Mouse (Mus musculus): ENCODE data around the gene Zcchc2. TPM values are rescaled to one million over a fixed set of nuclear protein-coding genes. Genes with fewer than 3 reads are reported as not detected.

Zcchc2 gene
- polyA plus RNA-seq, 1 experiment from 2014 or later: 1.0 TPM

DNA sequence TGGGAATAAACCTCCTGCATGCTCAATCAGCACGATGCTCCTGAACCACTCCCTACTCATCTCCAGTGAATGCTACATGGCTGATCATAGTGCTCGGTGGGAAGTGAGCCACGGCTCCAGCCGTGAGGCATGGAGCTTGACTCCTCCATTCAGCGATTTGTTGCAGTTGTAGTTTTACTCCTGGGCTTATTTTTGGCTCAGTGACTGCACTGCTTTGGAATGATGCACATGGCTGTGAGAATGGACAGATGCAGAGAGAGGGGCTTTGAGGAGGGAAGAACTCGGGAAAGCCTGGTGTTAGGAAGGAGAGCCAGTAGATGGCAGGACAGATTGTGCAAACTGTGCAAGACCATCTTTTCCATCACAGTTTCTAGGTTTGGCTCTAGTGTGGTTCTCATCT, 49.1 kb downstream of the Zcchc2 start:
- no peak overlapping the region for H3K27ac ChIP-seq (replicated peaks)
- H3K4me2 ChIP-seq: no peak overlapping the region
- H3K36me3 ChIP-seq (replicated peaks): 0 out of 2 replicates have a peak, but pooled peaks cover 1% of the 10 kb centered on the region
- 76% methylated on average over 6 of the region's 6 CpGs for WGBS (ENCODE audit: insufficient replicate concordance)
- H3K27me3 ChIP-seq: no peaks in the 10 kb centered on the region
- H3K9ac ChIP-seq: no peak overlapping the region
- H3K9me3 ChIP-seq (replicated peaks): no peaks in the 10 kb centered on the region
- no peak overlapping the region for H3K4me3 ChIP-seq (replicated peaks)
- no peak for ATAC-seq (ENCODE audit: insufficient read depth)
- H3K4me1 ChIP-seq (replicated peaks): no peaks in the 10 kb centered on the region

DNA sequence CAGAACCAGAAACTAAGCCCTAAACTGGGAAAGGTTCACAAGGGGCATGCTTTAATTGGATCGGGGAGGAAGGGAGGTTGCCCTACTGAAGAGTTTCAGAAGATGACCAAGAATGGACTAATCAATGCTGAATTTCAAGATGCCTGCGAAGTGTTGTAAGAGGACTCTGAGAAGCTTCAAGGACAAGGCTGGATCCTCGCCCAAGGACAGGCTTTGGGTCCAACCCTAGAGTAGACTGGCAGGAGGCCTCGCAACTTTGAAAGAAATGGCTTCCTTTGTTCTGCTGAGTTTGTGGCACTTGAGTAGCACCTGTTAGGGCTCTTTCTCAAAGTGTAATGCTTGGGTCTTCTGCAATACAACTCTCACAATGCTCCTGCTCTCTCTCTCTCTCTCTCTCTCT, 50.1 kb downstream of the Zcchc2 start:
- no peak overlapping the region for H3K4me3 ChIP-seq (replicated peaks)
- 77% methylated on average over 4 of the region's 4 CpGs for WGBS (ENCODE audit: insufficient replicate concordance)
- no peaks in the 10 kb centered on the region for H3K27me3 ChIP-seq
- no peaks in the 10 kb centered on the region for H3K4me1 ChIP-seq (replicated peaks)
- ATAC-seq (ENCODE audit: insufficient read depth): no peak
- no peaks in the 10 kb centered on the region for H3K9me3 ChIP-seq (replicated peaks)
- no peaks in the 10 kb centered on the region for H3K36me3 ChIP-seq (replicated peaks)
- no peak overlapping the region for H3K27ac ChIP-seq (replicated peaks)
- no peak overlapping the region for H3K9ac ChIP-seq
- no peak overlapping the region for H3K4me2 ChIP-seq

DNA sequence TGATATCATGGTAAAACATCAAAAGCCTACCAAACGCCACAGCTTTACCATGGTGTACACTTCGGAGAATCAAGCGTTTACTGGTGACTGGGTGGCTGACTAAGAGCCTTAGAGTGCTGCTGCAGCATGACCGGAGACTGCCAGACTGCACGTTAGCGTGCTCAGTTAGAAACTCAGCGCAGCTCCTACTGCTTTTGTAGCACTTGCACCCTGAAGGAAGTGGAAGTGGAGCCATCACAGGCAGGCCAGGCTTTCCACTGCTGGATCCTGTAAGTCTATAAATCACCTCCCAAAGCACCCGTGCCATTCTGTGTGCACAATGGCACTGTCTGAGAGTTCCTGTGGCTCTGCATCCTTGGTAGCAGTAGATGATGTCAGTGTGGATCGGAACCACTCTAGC, 52.0 kb downstream of the Zcchc2 start:
- Histone ChIP-seq H3K4me1 (replicated peaks) (no peaks in the 10 kb centered on the region), H3K27ac (replicated peaks) (no peak overlapping the region), H3K9ac (no peak overlapping the region), H3K4me2 (no peak overlapping the region), H3K4me3 (replicated peaks) (no peak overlapping the region), H3K27me3 (no peaks in the 10 kb centered on the region), H3K36me3 (replicated peaks) (no peaks in the 10 kb centered on the region), H3K9me3 (replicated peaks) (no peaks in the 10 kb centered on the region)
- ATAC-seq (ENCODE audit: insufficient read depth): no peak
- WGBS (ENCODE audit: insufficient replicate concordance): 73% methylated on average over 9 of the region's 9 CpGs

DNA sequence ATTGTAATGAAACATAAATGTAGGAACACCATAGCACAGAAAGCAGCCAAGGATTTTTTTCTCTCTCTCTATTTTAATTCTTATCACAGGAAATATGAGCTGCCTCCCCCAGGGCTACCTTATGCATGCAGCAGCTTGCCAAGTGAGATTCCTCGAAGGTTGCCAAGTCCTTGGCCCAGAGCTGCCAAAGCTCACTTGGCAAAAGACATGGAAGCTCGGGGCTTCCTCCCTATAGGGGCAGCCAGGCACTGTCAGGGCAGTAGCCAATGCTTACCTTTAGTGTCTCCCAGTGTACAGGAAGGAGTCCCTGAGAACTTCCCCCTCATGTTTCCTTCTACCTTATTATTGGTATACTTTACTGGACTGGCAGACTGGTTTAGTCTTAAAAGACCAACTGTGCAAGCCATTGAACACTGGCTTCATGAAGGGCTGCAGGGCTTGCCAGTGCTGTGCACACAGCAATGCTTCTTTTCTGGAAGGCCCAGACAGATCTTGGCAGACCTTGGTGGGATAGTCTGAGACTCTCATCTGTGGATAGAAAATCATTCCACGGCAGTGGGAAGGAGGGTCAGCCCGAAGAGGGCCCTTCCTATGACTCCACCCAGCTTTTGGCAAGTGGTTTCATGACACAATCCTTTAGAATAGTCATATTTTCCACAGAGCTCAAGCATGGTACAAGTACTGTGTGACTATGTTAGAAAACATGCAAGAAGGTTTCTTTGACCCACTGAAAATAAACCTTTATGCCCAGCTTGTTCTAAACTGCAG, 53.0 kb downstream of the Zcchc2 start:
- Histone ChIP-seq H3K27ac (replicated peaks) (no peak overlapping the region), H3K9ac (no peak overlapping the region), H3K4me2 (no peak overlapping the region), H3K36me3 (replicated peaks) (no peaks in the 10 kb centered on the region), H3K9me3 (replicated peaks) (no peaks in the 10 kb centered on the region), H3K4me1 (replicated peaks) (no peaks in the 10 kb centered on the region), H3K4me3 (replicated peaks) (no peak overlapping the region), H3K27me3 (no peaks in the 10 kb centered on the region)
- ATAC-seq (ENCODE audit: insufficient read depth): no peak
- WGBS (ENCODE audit: insufficient replicate concordance): 60% methylated on average over 4 of the region's 4 CpGs

DNA sequence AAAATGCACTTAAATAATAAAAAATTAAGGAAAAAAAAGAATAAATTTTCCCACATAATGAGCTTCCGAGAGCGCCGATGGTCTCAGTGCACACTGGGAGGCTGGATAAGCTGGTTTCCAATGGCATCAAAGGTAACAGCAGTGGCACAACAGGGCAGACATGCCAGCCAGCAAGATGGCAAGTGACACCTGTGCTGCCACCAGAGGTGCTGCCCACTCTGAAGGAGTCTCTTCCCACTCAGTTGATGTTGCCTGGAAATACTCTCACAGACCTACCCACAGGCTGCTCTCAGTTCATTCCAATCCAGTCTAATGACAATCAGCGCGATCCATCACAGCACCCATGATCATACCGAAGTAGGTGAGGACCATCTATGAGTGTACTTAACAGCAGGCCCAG, 58.8 kb downstream of the Zcchc2 start:
- H3K9ac ChIP-seq: no peak overlapping the region
- no peak overlapping the region for H3K4me3 ChIP-seq (replicated peaks)
- H3K9me3 ChIP-seq (replicated peaks): no peaks in the 10 kb centered on the region
- H3K27ac ChIP-seq (replicated peaks): no peak overlapping the region
- ATAC-seq (ENCODE audit: insufficient read depth): no peak
- H3K4me1 ChIP-seq (replicated peaks): no peaks in the 10 kb centered on the region
- H3K4me2 ChIP-seq: no peak overlapping the region
- H3K27me3 ChIP-seq: no peaks in the 10 kb centered on the region
- no peaks in the 10 kb centered on the region for H3K36me3 ChIP-seq (replicated peaks)
- WGBS (ENCODE audit: insufficient replicate concordance): 82% methylated on average over 6 of the region's 6 CpGs

DNA sequence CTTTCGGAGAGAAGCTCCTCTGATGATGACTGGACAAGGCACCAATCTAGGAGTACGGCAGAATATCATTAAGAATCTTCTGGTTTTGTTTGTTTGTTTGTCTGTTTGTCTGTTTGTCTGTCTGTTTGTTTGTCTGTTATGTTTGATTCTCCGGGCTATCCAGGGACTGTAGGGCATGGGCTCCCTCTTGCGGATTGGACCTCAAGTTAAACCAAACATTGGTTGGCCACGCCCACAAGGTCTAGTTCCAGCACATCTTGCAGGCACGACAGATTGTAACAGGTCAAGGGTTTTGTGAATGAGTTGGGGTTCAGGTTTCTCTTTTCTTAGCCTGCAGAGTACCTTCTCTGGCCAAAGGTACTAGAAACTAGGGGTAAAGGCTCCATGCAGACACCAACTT, 64.8 kb downstream of the Zcchc2 start:
- H3K9me3 ChIP-seq (replicated peaks): no peaks in the 10 kb centered on the region
- no peak overlapping the region for H3K9ac ChIP-seq
- WGBS (ENCODE audit: insufficient replicate concordance): 61% methylated on average over 6 of the region's 6 CpGs
- H3K36me3 ChIP-seq (replicated peaks): no peaks in the 10 kb centered on the region
- H3K4me1 ChIP-seq (replicated peaks): no peaks in the 10 kb centered on the region
- no peak overlapping the region for H3K27ac ChIP-seq (replicated peaks)
- no peak overlapping the region for H3K4me3 ChIP-seq (replicated peaks)
- no peak for ATAC-seq (ENCODE audit: insufficient read depth)
- no peaks in the 10 kb centered on the region for H3K27me3 ChIP-seq
- no peak overlapping the region for H3K4me2 ChIP-seq

DNA sequence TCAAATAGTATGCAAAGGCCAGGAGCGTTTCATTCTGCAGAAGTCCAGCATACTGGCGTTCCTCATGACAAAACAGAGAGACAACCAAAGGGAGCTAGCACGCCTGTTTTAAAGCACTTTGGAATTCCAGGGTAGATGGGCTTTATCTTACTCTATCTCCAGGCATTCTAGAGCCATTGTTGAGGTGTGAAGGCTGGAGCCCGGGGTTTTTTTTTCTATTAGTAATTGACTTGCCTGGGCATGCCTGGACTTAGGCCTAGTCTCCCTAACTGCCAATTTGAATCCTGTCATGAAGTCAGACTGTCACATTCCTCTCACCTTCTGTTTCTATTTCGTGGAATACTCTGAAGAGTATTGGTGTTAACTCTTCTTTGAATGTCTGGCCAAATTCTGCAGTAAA, 68.1 kb downstream of the Zcchc2 start:
- H3K27me3 ChIP-seq: no peaks in the 10 kb centered on the region
- no peaks in the 10 kb centered on the region for H3K36me3 ChIP-seq (replicated peaks)
- no peak overlapping the region for H3K4me3 ChIP-seq (replicated peaks)
- H3K27ac ChIP-seq (replicated peaks): no peak overlapping the region
- no peak overlapping the region for H3K9ac ChIP-seq
- H3K9me3 ChIP-seq (replicated peaks): no peaks in the 10 kb centered on the region
- ATAC-seq (ENCODE audit: insufficient read depth): no peak
- H3K4me1 ChIP-seq (replicated peaks): no peaks in the 10 kb centered on the region
- no peak overlapping the region for H3K4me2 ChIP-seq
- 55% methylated on average over 5 of the region's 5 CpGs for WGBS (ENCODE audit: insufficient replicate concordance)

DNA sequence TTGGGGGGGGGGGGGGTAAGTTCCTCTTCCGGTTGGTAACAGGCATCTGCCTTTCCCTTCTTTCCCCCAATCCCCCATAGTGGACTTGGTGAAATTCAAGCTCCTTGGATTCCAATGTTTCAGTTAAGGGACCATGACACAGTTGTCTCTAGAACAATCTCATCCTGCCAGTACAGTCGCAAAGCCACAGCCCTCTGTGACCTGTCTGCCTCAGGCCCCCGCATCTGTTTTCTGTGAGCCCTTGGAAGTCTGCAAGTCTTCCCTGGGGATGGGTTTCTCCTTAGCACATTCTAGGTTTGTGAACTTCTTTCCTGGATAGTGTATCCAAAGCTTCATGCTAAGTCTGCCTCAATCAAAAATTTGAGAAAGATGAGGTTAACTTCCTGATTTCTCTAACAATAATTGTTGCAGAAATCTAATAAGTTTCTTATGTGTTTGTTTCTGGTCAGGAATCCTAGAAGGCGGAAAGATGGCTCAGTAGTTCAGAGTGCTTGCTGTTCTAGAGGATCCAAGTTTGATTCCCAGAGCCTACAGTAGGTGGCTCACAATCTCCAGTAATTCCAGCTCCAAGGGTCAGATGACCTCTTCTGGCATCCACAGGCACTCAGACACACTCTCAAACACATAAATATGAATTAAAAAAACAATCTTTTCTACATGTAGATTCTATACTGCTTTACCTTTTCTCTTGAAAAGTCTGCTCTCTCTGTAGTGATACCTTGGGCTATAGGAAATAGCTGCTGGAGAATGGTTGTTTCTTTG, 69.5 kb downstream of the Zcchc2 start:
- H3K27me3 ChIP-seq: no peaks in the 10 kb centered on the region
- H3K36me3 ChIP-seq (replicated peaks): no peaks in the 10 kb centered on the region
- H3K9ac ChIP-seq: no peak overlapping the region
- WGBS (ENCODE audit: insufficient replicate concordance): 40% methylated on average over 4 of the region's 4 CpGs
- no peak overlapping the region for H3K27ac ChIP-seq (replicated peaks)
- H3K4me2 ChIP-seq: no peak overlapping the region
- H3K4me3 ChIP-seq (replicated peaks): no peak overlapping the region
- H3K4me1 ChIP-seq (replicated peaks): no peaks in the 10 kb centered on the region
- no peaks in the 10 kb centered on the region for H3K9me3 ChIP-seq (replicated peaks)
- no peak for ATAC-seq (ENCODE audit: insufficient read depth)

DNA sequence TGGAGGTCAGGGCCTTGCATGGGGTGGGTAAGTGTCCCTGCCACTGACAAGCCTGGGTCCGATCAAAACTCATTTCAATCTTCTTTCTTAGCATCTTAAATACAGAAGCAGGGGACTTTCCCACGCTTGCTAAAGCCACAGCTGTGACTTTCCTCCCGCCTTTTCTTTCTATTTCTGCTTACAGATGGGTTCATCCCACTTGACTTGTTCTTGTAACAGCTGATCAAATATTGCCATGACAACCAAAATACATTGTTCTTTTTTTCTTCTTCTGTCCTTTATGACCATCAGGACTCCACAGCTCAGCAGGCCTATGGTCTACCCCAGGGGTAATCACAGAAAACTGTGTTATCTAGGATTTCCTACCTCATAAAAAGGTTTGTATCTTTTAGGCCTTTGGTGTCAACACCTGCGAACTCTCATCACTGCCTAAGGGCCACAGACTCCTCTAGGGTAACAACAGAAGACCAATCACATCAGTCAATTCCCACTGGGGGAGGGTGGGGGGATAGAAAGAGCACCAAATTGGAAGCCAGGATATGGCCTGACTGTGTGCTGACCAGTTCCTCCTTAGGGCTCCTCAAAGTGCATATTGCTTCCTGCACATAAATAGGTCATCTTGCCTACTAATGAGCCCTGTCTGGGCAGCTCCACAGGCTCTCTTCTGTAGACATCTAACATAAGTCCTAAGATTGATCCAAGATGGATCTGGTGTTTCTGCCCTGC, 71.1 kb downstream of the Zcchc2 start:
- Histone ChIP-seq H3K27me3 (no peaks in the 10 kb centered on the region), H3K4me2 (no peak overlapping the region), H3K9me3 (replicated peaks) (no peaks in the 10 kb centered on the region), H3K27ac (replicated peaks) (no peak overlapping the region), H3K4me1 (replicated peaks) (no peaks in the 10 kb centered on the region), H3K4me3 (replicated peaks) (no peak overlapping the region), H3K9ac (no peak overlapping the region), H3K36me3 (replicated peaks) (no peaks in the 10 kb centered on the region)
- ATAC-seq (ENCODE audit: insufficient read depth): no peak
- WGBS (ENCODE audit: insufficient replicate concordance): 49% methylated on average over 4 of the region's 4 CpGs

DNA sequence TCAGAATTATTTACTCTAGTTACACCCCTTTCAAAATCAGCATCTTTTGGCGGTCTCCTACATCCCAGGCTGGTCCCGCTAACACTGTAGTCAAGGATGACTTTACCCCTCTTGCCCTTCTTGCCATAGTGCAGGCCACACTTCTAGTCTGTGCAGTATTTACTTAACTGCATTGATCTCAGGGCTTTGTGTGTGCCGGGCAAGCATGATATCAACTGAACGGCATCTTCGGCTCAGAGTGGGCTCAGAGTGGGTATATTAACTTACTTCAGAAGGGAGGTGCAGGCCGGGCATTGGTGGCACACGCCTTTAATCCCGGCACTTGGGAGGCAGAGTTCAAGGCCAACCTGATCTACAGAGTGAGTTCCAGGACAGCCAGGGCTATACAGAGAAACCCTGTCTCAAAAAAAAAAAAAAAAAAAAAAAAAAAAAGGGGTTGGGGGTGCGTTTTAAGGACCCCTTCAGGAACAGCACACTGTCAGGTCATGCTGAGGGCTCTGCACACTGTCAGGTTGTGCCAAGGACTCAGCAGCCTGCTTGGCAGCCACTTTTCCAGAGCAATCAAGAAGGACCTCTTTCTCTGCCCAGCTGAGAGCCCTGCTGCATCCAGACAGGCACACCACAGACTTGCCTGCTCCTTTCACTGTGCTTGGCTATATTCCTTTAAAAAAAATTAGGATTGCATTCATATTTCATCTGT, 72.8 kb downstream of the Zcchc2 start:
- Histone ChIP-seq H3K4me1 (replicated peaks) (no peaks in the 10 kb centered on the region), H3K4me3 (replicated peaks) (no peak overlapping the region), H3K9ac (no peak overlapping the region), H3K9me3 (replicated peaks) (no peaks in the 10 kb centered on the region), H3K36me3 (replicated peaks) (no peaks in the 10 kb centered on the region), H3K27me3 (no peaks in the 10 kb centered on the region), H3K4me2 (no peak overlapping the region), H3K27ac (replicated peaks) (no peak overlapping the region)
- 73% methylated on average over 9 of the region's 9 CpGs for WGBS (ENCODE audit: insufficient replicate concordance)
- no peak for ATAC-seq (ENCODE audit: insufficient read depth)

Data from liver, embryonic 15.5 days (tissue).